Comparison of ENCODE assay signal across 8 mouse cellular contexts in genomic region chr10:81319741-81320549, GRCm38 (mm10). TPM values are rescaled to one million over a fixed set of nuclear protein-coding genes. Genes with fewer than 3 reads are reported as not detected.
DNase-seq lines count a peak whose midpoint lies in the region; ATAC-seq and TF ChIP-seq lines count a peak whose summit lies in the region.

No protein-coding gene starts in this region.

- no peak for TF ChIP-seq CTCF in kidney, postnatal 0 days (IDR thresholded peaks at IDR 0.05; ENCODE audit: low read depth)

- peak overlapping the region; percentile 94 for H3K27ac ChIP-seq in forebrain, embryonic 15.5 days (replicated peaks)
- peak overlapping the region; percentile 91 for H3K27ac ChIP-seq in kidney, postnatal 0 days
- peak overlapping the region; percentile 85 for H3K27ac ChIP-seq in midbrain, embryonic 12.5 days (replicated peaks)

- peaks cover 28% of the 10 kb centered on the region for H3K4me1 ChIP-seq in forebrain, embryonic 15.5 days
- peaks cover 20% of the 10 kb centered on the region for H3K4me1 ChIP-seq in kidney, postnatal 0 days (replicated peaks; ENCODE audit: insufficient read depth, low read length)
- H3K4me1 ChIP-seq in midbrain, embryonic 12.5 days = peaks cover 38% of the 10 kb centered on the region

- 1% methylated on average over 38 of the region's 38 CpGs for WGBS in forebrain, embryonic 15.5 days
- 1% methylated on average over 38 of the region's 38 CpGs for whole genome bisulfite sequencing in kidney, postnatal 0 days
- 2% methylated on average over 38 of the region's 38 CpGs for WGBS in midbrain, embryonic 12.5 days

- H3K4me2 ChIP-seq in forebrain, embryonic 15.5 days (replicated peaks) = peak overlapping the region; percentile 80
- H3K4me2 ChIP-seq in kidney, postnatal 0 days (ENCODE audit: low read length) = peak overlapping the region; percentile 74
- H3K4me2 ChIP-seq in midbrain, embryonic 12.5 days (replicated peaks) = peak overlapping the region; percentile 70

- H3K9me3 ChIP-seq in forebrain, embryonic 15.5 days = no peaks in the 10 kb centered on the region
- H3K9me3 ChIP-seq in kidney, postnatal 0 days (replicated peaks; ENCODE audit: low read length) = no peaks in the 10 kb centered on the region
- no peaks in the 10 kb centered on the region for H3K9me3 ChIP-seq in midbrain, embryonic 12.5 days

- H3K36me3 ChIP-seq in forebrain, embryonic 15.5 days = peaks cover 50% of the 10 kb centered on the region
- peaks cover 33% of the 10 kb centered on the region for H3K36me3 ChIP-seq in kidney, postnatal 0 days (ENCODE audit: insufficient read depth, low read length)
- H3K36me3 ChIP-seq in midbrain, embryonic 12.5 days = peaks cover 64% of the 10 kb centered on the region

- H3K4me3 ChIP-seq in forebrain, embryonic 15.5 days = peak overlapping the region; percentile 72
- peak overlapping the region; percentile 83 for H3K4me3 ChIP-seq in kidney, postnatal 0 days (replicated peaks; ENCODE audit: low read depth, low read length)
- peak overlapping the region; percentile 96 for H3K4me3 ChIP-seq in midbrain, embryonic 12.5 days

- peak; percentile 26 for DNase-seq in gastrocnemius, adult 18-20 months (ENCODE audit: low spot score)
- no peak for DNase-seq in gastrocnemius, postnatal 25 days
- DNase-seq in A20 (ENCODE audit: low read depth, low spot score) = peak; percentile 100
- peak; percentile 100 for DNase-seq in c-Kit-positive CD71-negative TER-119-negative erythroid progenitor cells, embryonic 14.5 days (ENCODE audit: low read depth)
- no peak for DNase-seq in kidney, postnatal 0 days (ENCODE audit: low spot score)
- no peak for DNase-seq in T-cell, adult 2 months (ENCODE audit: low spot score)

- H3K27me3 ChIP-seq in forebrain, embryonic 15.5 days = no peaks in the 10 kb centered on the region
- no peaks in the 10 kb centered on the region for H3K27me3 ChIP-seq in kidney, postnatal 0 days (ENCODE audit: insufficient read depth, low read length)
- peaks cover 11% of the 10 kb centered on the region for H3K27me3 ChIP-seq in midbrain, embryonic 12.5 days

- H3K9ac ChIP-seq in forebrain, embryonic 15.5 days (replicated peaks) = peak overlapping the region; percentile 39
- peak overlapping the region; percentile 46 for H3K9ac ChIP-seq in kidney, postnatal 0 days (ENCODE audit: low read depth, low read length)
- H3K9ac ChIP-seq in midbrain, embryonic 12.5 days (replicated peaks) = peak overlapping the region; percentile 61

- peak; percentile 60 for ATAC-seq in forebrain, embryonic 15.5 days (replicated peaks)
- ATAC-seq in kidney, postnatal 0 days (replicated peaks; ENCODE audit: low FRiP score, low read depth) = no peak
- ATAC-seq in midbrain, embryonic 12.5 days (ENCODE audit: low FRiP score, low read depth) = peak; percentile 1; the same call in 1 of the 2 replicates

RNA-seq across cellular contexts. Expression of gene Cactin, which starts 1.0 kb away (rescaled TPM):
- total RNA-seq in gastrocnemius, adult 18-20 months (2021) = 10 to 100 TPM; 10.1 to 10.9 TPM
- total RNA-seq in gastrocnemius, postnatal 25 days (2021) = 1 to 10 TPM; 7.9 to 8.3 TPM
- polyA plus RNA-seq in forebrain, embryonic 15.5 days (2015; fragmentation: Nextera tagmentation; extraction: Ambion mirVana) = 40.7 and 42.4 TPM in 2 replicates
- 24.5 and 26.4 TPM in 2 replicates for polyA plus RNA-seq in kidney, postnatal 0 days (2015; fragmentation: Nextera tagmentation; extraction: Ambion mirVana)
- 58.8 and 60.5 TPM in 2 replicates for polyA plus RNA-seq in midbrain, embryonic 12.5 days (2016; fragmentation: Nextera tagmentation; extraction: Ambion mirVana)

RNA-seq across cellular contexts. Expression of gene Tbxa2r, which starts 8.6 kb away (rescaled TPM):
- total RNA-seq in gastrocnemius, adult 18-20 months (2021) = under 1 TPM; 0.16 to 0.55 TPM
- total RNA-seq in gastrocnemius, postnatal 25 days (2021) = under 1 TPM; 0.83 to 1.00 TPM
- 3.1 and 4.3 TPM in 2 replicates for polyA plus RNA-seq in forebrain, embryonic 15.5 days (2015; fragmentation: Nextera tagmentation; extraction: Ambion mirVana)
- polyA plus RNA-seq in kidney, postnatal 0 days (2015; fragmentation: Nextera tagmentation; extraction: Ambion mirVana) = 16.1 and 17.5 TPM in 2 replicates
- 3.7 and 4.4 TPM in 2 replicates for polyA plus RNA-seq in midbrain, embryonic 12.5 days (2016; fragmentation: Nextera tagmentation; extraction: Ambion mirVana)

RNA-seq across cellular contexts. Expression of gene Gipc3, which starts 23.1 kb away (rescaled TPM):
- 1 to 10 TPM in 1 of 2 experiments, under 1 TPM in 1; 0.39 to 1.4 TPM for total RNA-seq in gastrocnemius, adult 18-20 months (2021)
- 1 to 10 TPM; 1.0 to 1.3 TPM for total RNA-seq in gastrocnemius, postnatal 25 days (2021)
- polyA plus RNA-seq in forebrain, embryonic 15.5 days (2015; fragmentation: Nextera tagmentation; extraction: Ambion mirVana) = not detected in 2 replicates
- polyA plus RNA-seq in kidney, postnatal 0 days (2015; fragmentation: Nextera tagmentation; extraction: Ambion mirVana) = 0.07 and 0.13 TPM in 2 replicates
- not detected in 2 replicates for polyA plus RNA-seq in midbrain, embryonic 12.5 days (2016; fragmentation: Nextera tagmentation; extraction: Ambion mirVana)

RNA-seq across cellular contexts. Expression of gene Pip5k1c, which starts 27.2 kb away (rescaled TPM):
- 10 to 100 TPM; 19.7 to 20.4 TPM for total RNA-seq in gastrocnemius, adult 18-20 months (2021)
- 10 to 100 TPM; 20.3 to 20.6 TPM for total RNA-seq in gastrocnemius, postnatal 25 days (2021)
- polyA plus RNA-seq in forebrain, embryonic 15.5 days (2015; fragmentation: Nextera tagmentation; extraction: Ambion mirVana) = 123 and 127 TPM in 2 replicates
- 37.8 and 39.3 TPM in 2 replicates for polyA plus RNA-seq in kidney, postnatal 0 days (2015; fragmentation: Nextera tagmentation; extraction: Ambion mirVana)
- polyA plus RNA-seq in midbrain, embryonic 12.5 days (2016; fragmentation: Nextera tagmentation; extraction: Ambion mirVana) = 89.9 and 92.6 TPM in 2 replicates

RNA-seq across cellular contexts. Expression of gene Tjp3, which starts 28.6 kb away (rescaled TPM):
- total RNA-seq in gastrocnemius, adult 18-20 months (2021) = not detected
- not detected for total RNA-seq in gastrocnemius, postnatal 25 days (2021)
- 8.5 and 9.0 TPM in 2 replicates for polyA plus RNA-seq in forebrain, embryonic 15.5 days (2015; fragmentation: Nextera tagmentation; extraction: Ambion mirVana)
- 19.0 and 19.1 TPM in 2 replicates for polyA plus RNA-seq in kidney, postnatal 0 days (2015; fragmentation: Nextera tagmentation; extraction: Ambion mirVana)
- 6.6 and 7.5 TPM in 2 replicates for polyA plus RNA-seq in midbrain, embryonic 12.5 days (2016; fragmentation: Nextera tagmentation; extraction: Ambion mirVana)

Comparison
In these comparisons a context has a peak if more than half of its experiments do, and no peak if none do; other contexts are left out.
1. DNase-seq: peak in gastrocnemius, adult 18-20 months (single experiment), A20 (single experiment) and c-Kit-positive CD71-negative TER-119-negative erythroid progenitor cells, embryonic 14.5 days (single experiment); none in gastrocnemius, postnatal 25 days (single experiment), kidney, postnatal 0 days (single experiment) and T-cell, adult 2 months (single experiment).
2. Peak in every context shown above with its lines, with median percentiles within 50 percentile points of each other: H3K27ac ChIP-seq, H3K4me2 ChIP-seq, H3K4me3 ChIP-seq and H3K9ac ChIP-seq.